Mouse (Mus musculus) adrenal gland, adult 2 months (tissue): ENCODE data around the gene Pex16. TPM values are rescaled to one million over a fixed set of nuclear protein-coding genes. Genes with fewer than 3 reads are reported as not detected.
"Not testable (repeated sequence)": the region's sequence is repeated elsewhere in the genome, so short reads cannot be mapped to it uniquely, and the experiment has no call there.

Experiments
- DNase-seq: peaks from one replicate; pipeline ENCODE4 v3.0.0; 2021
- polyA plus RNA-seq: library from polyadenylated mRNA; depleted of rRNA; stranded (reverse); fragments of >200 nt; gene quantifications from 2 replicates; pipeline ENCODE4 v1.2.3, GENCODE M21; 2012
- total RNA-seq, 2 experiments: library from RNA; stranded (reverse); gene quantifications; 2 replicates each; pipeline ENCODE4 v1.2.3; 2021

The Pex16 gene
- total and polyA plus RNA-seq, 3 experiments, result 102 to 254 (median 212) TPM

- peak; percentile 91 for DNase-seq
These were observed 14.6 kb downstream of the Pex16 start for GRCm38 (mm10) chr2:92388891-92389641.

GRCm38 (mm10) chr2:92389645-92390044 is 15.2 kb downstream of the Pex16 start:
- no peak for DNase-seq

- DNase-seq, result no peak
These were observed 15.9 kb downstream of the Pex16 start for GRCm38 (mm10) chr2:92390206-92390930.

DNA sequence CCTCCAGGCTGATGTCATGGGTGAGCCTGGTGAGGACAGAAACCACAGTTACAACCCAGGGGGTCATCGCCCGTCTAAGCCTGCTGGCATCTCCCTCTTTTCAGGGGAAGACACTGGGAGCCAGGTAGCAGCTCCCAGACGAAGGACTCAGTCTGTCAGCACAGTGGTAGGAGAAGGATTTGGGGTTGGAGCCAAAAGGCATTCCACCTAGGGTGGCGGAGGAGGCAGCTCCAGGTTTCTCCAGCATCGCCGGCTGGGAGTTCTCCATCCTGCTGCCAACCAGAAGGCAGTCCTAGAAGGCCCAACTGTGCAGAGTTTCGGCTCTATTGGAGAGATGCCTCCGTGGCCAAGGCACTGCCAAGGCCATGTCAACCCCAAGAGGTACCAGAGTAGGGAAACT is 16.6 kb downstream of the Pex16 start:
- no peak for DNase-seq

- DNase-seq, result no peak
These were observed 17.3 kb downstream of the Pex16 start for GRCm38 (mm10) chr2:92391703-92392317.

DNA sequence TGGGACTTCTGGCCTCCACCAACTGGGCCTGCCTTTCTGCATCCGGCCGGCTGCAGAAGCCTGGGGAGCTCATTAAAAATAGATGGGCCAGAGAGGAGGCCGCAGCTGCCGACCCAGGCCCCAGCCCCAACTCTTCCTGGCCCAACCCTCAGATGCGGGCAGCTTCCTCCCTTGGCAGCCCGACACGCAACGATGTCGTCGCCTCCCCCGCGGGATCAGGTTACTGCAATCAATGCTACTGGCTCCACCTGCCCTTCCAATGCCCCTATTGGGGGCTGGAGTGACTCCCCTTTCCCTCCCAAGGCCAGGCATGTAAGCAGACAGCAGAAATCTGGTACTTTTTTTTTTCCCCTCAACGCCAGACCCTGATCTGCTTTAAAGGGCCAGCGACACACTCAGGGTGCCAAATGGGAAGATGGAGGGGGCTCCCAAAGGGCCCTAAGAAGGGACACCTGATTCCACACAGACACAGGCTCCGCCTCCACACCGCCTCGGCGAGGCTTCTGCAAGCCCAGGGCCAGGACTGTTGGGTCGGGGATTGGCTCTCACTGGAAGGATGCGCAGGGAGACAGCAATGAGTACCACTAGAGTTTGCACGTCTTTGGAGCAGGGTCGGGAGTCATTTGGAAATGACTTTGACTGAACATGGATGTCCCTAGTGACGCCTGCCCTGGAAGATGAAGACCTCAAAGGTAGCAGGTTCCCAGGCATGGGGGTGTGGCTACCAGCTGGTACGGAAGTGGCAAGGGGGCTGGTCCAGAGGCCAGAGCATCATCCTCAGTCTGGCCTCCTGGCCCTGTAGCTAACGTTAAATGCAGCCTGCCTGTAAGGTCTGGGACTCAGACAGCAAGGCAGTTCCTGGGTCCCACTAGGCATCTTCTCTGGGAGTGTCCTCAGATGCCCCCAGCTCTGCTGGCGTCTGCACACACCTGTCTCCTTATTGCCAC is 18.1 kb downstream of the Pex16 start:
- no peak for DNase-seq

DNA sequence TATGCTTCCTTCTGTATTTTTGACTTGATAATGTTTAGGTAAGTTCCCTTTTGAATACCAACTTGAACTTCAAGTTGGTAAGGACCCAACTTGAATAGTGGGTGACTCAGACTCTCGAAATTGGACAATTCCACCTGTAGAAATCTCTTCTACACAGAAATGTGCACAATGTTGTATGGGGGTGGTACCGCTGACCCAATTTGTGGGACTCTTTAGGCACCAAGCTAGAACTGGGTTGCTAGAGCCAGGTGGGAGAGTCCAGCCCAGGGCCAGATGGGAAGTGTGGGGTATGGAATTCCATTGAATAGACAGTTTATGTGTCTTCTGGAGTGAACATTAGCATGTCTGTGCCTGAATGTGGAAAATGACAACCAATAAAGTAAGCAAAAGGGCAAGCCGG is 21.1 kb downstream of the Pex16 start:
- DNase-seq, result no peak

GRCm38 (mm10) chr2:92397436-92397835 is 23.0 kb downstream of the Pex16 start:
- DNase-seq, result no peak

DNA sequence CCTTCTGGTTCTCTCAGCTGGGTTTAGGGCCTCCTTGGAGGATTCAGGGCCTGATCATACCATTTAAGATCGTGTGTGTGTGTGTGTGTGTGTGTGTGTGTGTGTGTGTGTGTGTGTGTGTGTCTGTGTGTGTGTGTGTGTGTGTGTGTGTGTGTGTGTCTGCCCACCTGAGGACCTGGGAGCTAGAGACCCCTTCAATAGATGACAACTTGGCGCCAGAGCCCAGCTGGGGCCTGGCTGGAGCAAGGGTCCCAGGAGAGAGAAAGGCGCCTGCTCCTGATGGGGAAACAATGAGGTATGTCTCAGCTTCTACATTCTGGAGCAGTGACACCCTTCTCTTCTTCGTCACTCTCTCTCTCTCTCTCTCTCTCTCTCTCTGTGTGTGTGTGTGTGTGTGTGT is 25.4 kb downstream of the Pex16 start:
- not testable (repeated sequence) for DNase-seq

- no peak for DNase-seq
These were observed 26.2 kb downstream of the Pex16 start for GRCm38 (mm10) chr2:92400682-92401081.

GRCm38 (mm10) chr2:92401091-92401561 is 26.6 kb downstream of the Pex16 start, which contains the start of gene Mapk8ip1:
Mapk8ip1 (minus strand) TSS chr2:92401263.
- DNase-seq, result peak; percentile 31

GRCm38 (mm10) chr2:92402591-92403326 is 28.3 kb downstream of the Pex16 start:
- no peak for DNase-seq

DNA sequence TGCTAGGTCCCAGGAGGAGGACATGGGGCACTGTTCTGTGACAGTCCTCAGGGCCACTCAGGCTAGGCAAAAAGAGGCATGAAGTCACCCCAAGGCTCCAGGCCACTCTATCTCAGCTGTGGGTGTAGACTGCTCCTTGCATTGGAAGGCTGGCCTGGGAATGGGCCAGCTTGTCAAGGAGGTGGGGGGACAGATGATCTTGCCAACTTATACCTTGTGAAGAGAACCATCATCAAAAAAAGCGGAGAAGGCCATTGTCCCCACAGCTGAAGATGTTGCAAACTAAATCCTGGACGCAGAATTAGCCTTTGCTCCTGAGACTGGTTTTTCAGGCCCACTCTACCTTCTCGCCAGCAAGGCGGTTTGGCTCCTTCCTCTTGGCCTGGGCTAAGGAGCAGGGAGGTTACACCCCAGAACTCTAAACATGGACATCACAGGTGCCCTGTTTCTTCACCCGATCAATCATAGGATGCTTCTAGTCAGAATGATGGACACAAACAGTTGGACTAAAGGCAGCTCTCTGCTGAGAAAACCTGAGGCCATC is 29.4 kb downstream of the Pex16 start:
- DNase-seq, result no peak

DNA sequence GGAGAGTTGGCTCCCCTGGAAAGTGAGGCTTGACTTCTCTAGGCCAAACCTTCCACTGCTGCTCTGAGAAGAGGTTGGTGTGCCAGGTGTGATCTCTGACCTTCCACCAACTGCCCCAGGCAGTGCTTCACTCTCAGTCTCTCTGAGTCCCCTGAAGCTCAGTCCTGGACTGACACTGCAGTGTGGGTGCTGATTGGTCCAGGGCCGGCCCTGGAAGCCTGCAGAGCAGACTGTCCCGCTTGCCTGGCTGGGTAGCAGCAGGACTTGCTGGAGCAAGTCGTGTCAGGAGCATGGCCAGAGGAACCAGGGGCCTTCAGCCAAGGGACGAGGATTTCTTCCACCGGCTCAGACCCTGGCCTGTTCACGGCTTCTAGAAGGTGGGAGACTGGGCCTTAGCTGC is 30.3 kb downstream of the Pex16 start:
- no peak for DNase-seq

DNA sequence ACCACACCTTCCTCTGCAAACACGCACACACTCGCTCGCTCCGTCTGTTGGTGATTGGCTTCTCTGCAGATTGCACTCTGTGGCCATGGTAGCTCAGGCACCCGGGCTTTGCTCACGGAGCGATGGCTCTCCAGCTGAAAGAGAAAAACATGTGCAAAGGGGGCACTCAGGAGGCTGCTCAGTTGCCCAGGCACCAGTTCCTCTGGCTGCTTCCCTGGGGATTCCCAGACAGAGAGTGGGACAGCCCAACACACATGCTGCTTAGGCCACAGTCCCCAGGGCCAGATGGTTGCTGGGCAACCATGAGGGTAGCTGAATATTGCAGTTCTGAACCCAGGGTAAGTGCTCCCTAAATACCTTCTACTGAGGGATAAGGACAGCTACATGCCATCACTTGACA is 31.2 kb downstream of the Pex16 start:
- DNase-seq, result no peak

GRCm38 (mm10) chr2:92408309-92409045 is 34.0 kb downstream of the Pex16 start:
- DNase-seq, result peak; percentile 72

- DNase-seq, result peak; percentile 32
These were observed 37.2 kb downstream of the Pex16 start for GRCm38 (mm10) chr2:92411705-92412104.

DNA sequence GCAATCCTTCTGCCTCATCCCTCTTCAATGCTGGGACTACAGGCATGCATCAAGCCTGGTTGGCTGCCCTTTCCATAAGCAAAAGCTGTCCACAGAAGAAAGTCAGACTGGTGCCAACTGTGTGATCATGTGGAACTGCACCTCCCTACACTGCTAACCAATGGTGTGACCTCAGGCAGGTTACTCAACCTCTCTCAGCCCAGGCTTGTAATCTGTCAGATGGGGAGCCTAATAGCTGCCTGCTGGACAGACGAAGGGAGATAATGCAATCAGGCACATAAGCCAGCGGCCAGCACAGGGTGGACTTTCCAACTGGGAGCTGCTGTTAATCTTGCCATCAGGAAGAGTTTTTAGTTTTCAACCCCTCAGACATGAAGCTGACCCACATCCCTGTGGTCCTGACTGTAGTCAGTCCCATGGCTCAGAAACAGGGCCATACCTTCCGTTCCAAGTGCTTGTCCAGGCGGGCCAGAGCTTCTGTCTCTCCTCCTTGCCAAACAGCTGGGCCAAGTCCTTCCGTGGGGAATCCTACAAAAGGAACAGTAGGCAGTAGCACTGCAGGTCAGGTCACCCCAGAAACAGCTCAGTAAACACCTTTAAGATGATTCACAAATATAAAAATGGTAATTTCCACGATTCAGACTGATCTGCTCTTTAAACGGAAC is 47.4 kb downstream of the Pex16 start:
- DNase-seq, result peak; percentile 72

- DNase-seq, result peak; percentile 23
These were observed 48.1 kb downstream of the Pex16 start for GRCm38 (mm10) chr2:92422388-92423135.
